Mouse (Mus musculus) limb, embryonic 14.5 days (tissue): ENCODE measurements around the gene Lta. TPM values are rescaled to one million over a fixed set of nuclear protein-coding genes. Genes with fewer than 3 reads are reported as not detected.

Source experiments
- ATAC-seq: fragments of 200-750 bp; cut with Nextera tagmentation; 2 replicates; pipeline ENCODE4 v1.8.0; 2017; ENCODE audit warnings: low read depth, moderate number of reproducible peaks, moderate TSS enrichment; ENCODE audit not compliant: low FRiP score
- DNase-seq: peaks from one replicate; pipeline ENCODE4 v3.0.0-alpha.2; 2015; ENCODE audit warnings: low spot score
- H3K27ac ChIP-seq: fragments of 300-500 bp; sonication (generic); replicated peaks from 2 replicates; pipeline ENCODE4 v1.5.1; 2014; ENCODE audit warnings: low read depth, mild to moderate bottlenecking, low read length, moderate library complexity, mixed read lengths
- H3K27me3 ChIP-seq: fragments of 300-500 bp; sonication (generic); 2 replicates; pipeline ENCODE4 v1.6.1; 2014; ENCODE audit warnings: low read length, mixed read lengths; ENCODE audit not compliant: control insufficient read depth, insufficient read depth
- H3K36me3 ChIP-seq: fragments of 300-500 bp; sonication (generic); 2 replicates; pipeline ENCODE4 v1.6.1; 2014; ENCODE audit warnings: mild to moderate bottlenecking, low read length, moderate library complexity, mixed read lengths; ENCODE audit not compliant: control insufficient read depth, insufficient read depth
- H3K4me1 ChIP-seq: fragments of 300-500 bp; sonication (generic); 2 replicates; pipeline ENCODE4 v1.6.1; 2014; ENCODE audit warnings: antibody characterized with exemption, low read length, mixed read lengths; ENCODE audit not compliant: control insufficient read depth, insufficient read depth
- H3K4me2 ChIP-seq: fragments of 300-500 bp; sonication (generic); replicated peaks from 2 replicates; pipeline ENCODE4 v1.6.1; 2014; ENCODE audit warnings: low read depth, mild to moderate bottlenecking, low read length, moderate library complexity; ENCODE audit not compliant: severe bottlenecking
- H3K4me3 ChIP-seq: fragments of 300-500 bp; sonication (generic); replicated peaks from 2 replicates; pipeline ENCODE4 v1.5.1; 2014; ENCODE audit warnings: low read length
- H3K9ac ChIP-seq: fragments of 300-500 bp; sonication (generic); 2 replicates; pipeline ENCODE4 v1.6.1; 2014; ENCODE audit warnings: mild to moderate bottlenecking, low read depth, low read length, moderate library complexity; ENCODE audit not compliant: severe bottlenecking
- H3K9me3 ChIP-seq: fragments of 300-500 bp; sonication (generic); 2 replicates; pipeline ENCODE4 v1.6.1; 2016; ENCODE audit warnings: low read length; ENCODE audit not compliant: control insufficient read depth
- POLR2A ChIP-seq: fragments of 200-500 bp; IDR thresholded peaks from 2 replicates; pipeline ENCODE4 v1.8.0; 2012; ENCODE audit warnings: inconsistent platforms, mild to moderate bottlenecking, moderate library complexity, borderline replicate concordance; ENCODE audit not compliant: insufficient read depth, insufficient read length; ENCODE audit errors: extremely low read depth
- WGBS: fragments of 180-500 bp; shearing (Covaris S2); extraction: QIAGEN DNeasy Blood & Tissue Kit; methylation state at CpG from one replicate; pipeline ENCODE4 v1.1.7; 2014; 5-methylcytosine and 5-hydroxymethylcytosine counted together
- polyA plus RNA-seq, 2 experiments: library from polyadenylated mRNA; depleted of rRNA in 1 of 2; stranded (reverse) in 1 of 2; unstranded in 1 of 2; fragments of >200 nt; fragmentation: Nextera tagmentation in 1 of 2; extraction: Ambion mirVana in 1 of 2; gene quantifications; 2 replicates each; pipeline versions ENCODE4 v1.2.1 to v1.2.3; 2012 to 2014

Lta gene
- polyA plus RNA-seq, 2 experiments, result 0.39 TPM; not detected in 1

DNA sequence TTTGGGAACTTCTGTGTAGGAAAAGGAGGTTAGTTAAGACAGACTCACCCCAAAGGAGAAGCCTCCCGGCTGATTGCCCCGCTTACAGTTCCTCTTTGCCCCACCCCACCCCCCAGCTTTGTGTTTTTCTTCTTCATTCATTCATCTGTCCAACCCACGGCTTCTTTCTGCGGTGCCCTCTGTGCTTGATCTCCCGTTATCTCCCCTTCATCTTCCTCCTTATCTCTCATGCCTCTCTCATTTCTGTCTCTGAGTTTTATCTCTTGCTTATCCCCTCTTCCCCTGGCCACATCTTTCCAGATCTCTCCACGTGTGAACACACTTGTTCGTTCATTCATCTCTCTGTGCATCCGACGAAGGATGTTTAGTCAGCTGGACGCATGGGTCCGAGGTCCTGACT lies 4.0 kb downstream of the Lta start:
- TF ChIP-seq POLR2A, result no peak
- H3K27ac ChIP-seq, result no peak overlapping the region
- peaks cover 6% of the 10 kb centered on the region for H3K27me3 ChIP-seq
- no peak overlapping the region for H3K4me2 ChIP-seq
- ATAC-seq (no peak), DNase-seq (no peak)
- H3K4me3 ChIP-seq, result no peak overlapping the region
- no peaks in the 10 kb centered on the region for H3K36me3 ChIP-seq
- H3K9me3 ChIP-seq, result no peaks in the 10 kb centered on the region
- H3K4me1 ChIP-seq, result no peaks in the 10 kb centered on the region
- 74% methylated on average over 11 of the region's 11 CpGs for WGBS
- no peak overlapping the region for H3K9ac ChIP-seq

DNA sequence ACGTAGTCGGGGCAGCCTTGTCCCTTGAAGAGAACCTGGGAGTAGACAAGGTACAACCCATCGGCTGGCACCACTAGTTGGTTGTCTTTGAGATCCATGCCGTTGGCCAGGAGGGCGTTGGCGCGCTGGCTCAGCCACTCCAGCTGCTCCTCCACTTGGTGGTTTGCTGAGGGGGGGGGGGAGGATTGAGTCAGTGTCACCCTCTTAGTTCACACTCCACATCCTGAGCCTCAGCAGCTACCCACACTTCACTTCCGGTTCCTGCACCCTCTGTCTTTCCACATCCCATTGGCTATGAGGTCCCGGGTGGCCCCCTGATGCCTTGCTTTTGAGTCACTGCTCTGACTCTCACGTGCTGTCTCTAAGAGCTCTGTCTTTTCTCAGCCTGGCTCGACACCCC lies 4.8 kb downstream of the Lta start:
- Histone ChIP-seq H3K4me2 (no peak overlapping the region), H3K27ac (no peak overlapping the region), H3K36me3 (no peaks in the 10 kb centered on the region), H3K9me3 (no peaks in the 10 kb centered on the region), H3K4me3 (no peak overlapping the region), H3K27me3 (peaks cover 13% of the 10 kb centered on the region), H3K9ac (no peak overlapping the region), H3K4me1 (peaks cover 2% of the 10 kb centered on the region; the same call in 1 of the 2 replicates)
- ATAC-seq (no peak), DNase-seq (no peak)
- TF ChIP-seq POLR2A, result no peak
- 79% methylated on average over 11 of the region's 11 CpGs for WGBS

DNA sequence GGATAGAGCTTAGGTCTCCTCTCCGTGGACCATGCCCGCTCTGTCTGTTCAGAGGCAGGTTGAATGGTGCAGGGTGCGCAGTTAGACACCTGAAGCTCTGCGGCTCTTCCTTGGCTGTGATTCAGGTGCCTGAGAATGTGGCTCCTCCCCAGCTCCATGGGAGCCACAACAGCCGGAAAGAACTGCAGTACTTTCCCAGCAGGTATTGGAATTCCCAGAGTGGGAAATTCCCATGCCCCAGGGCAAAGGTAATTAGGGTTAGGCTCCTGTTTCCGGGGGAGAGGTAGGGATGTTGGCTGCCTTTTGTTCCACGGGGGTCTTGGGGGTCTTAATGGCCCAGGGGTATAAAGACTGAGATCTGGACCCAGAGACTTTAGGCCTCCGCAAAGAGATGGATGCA lies 6.2 kb downstream of the Lta start:
- Histone ChIP-seq H3K9ac (no peak overlapping the region), H3K9me3 (no peaks in the 10 kb centered on the region), H3K4me2 (no peak overlapping the region), H3K27me3 (peaks cover 21% of the 10 kb centered on the region), H3K27ac (no peak overlapping the region), H3K36me3 (no peaks in the 10 kb centered on the region), H3K4me1 (peaks cover 4% of the 10 kb centered on the region; the same call in 1 of the 2 replicates), H3K4me3 (no peak overlapping the region)
- WGBS, result 22% methylated on average over 8 of the region's 8 CpGs
- TF ChIP-seq POLR2A, result no peak
- DNase-seq, result no peak
- ATAC-seq, result no peak

DNA sequence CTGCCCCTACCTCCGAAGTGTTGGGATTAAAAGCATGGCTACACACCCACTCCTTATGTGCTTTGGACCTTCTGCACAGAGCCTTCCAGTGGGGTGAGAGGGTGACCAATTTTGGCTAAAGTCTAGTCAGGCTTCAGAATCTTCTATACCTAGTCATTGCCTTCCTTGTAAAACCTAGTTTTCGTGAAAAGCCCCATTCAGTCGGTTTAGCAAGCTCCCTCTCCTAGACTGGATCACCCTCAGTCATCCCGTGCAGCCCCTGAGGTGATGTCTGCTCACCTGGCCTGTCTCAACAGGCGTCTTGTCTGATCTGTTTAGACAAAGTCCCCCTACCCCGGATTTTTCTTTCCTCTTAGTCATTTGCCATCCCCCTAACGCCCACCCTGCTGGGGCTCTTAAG lies 7.1 kb downstream of the Lta start:
- no peak for TF ChIP-seq POLR2A
- no peak for ATAC-seq
- H3K27me3 ChIP-seq, result peaks cover 21% of the 10 kb centered on the region

DNA sequence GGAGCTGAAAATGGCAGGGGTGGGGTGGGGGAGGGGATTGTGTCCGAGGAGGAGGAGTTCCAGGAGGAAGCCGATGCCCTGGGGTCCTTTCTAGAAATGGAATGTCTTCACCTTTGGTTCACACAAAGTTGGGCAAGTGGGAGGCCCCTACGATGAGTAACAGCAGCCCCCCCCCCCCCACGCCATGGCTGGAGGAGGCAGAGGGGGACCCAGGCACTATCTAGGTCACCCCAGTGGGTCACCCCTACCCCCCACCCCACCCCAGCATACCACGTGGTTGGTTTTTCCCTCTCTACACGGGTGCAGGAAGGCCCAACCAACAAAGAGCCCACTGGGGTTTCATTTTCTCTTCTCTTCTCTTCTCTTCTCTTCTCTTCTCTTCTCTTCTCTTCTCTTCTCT lies 8.0 kb downstream of the Lta start:
- Histone ChIP-seq H3K4me3 (no peak overlapping the region), H3K9ac (no peak overlapping the region), H3K27me3 (peaks cover 21% of the 10 kb centered on the region), H3K36me3 (no peaks in the 10 kb centered on the region), H3K4me1 (peaks cover 4% of the 10 kb centered on the region; the same call in 1 of the 2 replicates), H3K27ac (no peak overlapping the region), H3K9me3 (no peaks in the 10 kb centered on the region), H3K4me2 (no peak overlapping the region)
- DNase-seq, result no peak
- ATAC-seq, result no peak
- WGBS, result 33% methylated on average over 4 of the region's 6 CpGs
- no peak for TF ChIP-seq POLR2A

More for the DNA sequence above, 7.1 kb downstream of the Lta start:
- H3K36me3 ChIP-seq, result no peaks in the 10 kb centered on the region
- no peaks in the 10 kb centered on the region for H3K9me3 ChIP-seq
- no peak overlapping the region for H3K9ac ChIP-seq
- peaks cover 4% of the 10 kb centered on the region; the same call in 1 of the 2 replicates for H3K4me1 ChIP-seq
- H3K27ac ChIP-seq, result no peak overlapping the region
- no peak for DNase-seq
- H3K4me3 ChIP-seq, result no peak overlapping the region
- no peak overlapping the region for H3K4me2 ChIP-seq
- WGBS, result 53% methylated on average over 7 of the region's 7 CpGs

DNA sequence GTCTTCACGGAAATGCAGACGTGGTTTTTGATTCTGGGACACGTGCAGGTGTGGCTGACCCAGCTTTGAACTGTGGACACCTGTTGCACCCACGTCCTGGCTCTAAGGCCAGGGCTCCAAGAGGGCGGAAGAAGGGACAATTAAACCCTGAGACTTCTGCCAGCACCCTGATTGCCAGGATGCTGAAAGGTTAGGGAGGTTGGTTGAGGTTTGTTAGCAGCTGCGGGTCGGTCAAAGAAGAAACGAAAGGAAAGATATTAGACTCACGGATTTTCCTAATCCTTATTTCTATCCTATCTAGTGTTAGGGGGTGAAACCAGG lies 8.9 kb downstream of the Lta start:
- TF ChIP-seq POLR2A, result no peak
- H3K36me3 ChIP-seq, result no peaks in the 10 kb centered on the region
- peak overlapping the region; percentile 62 for H3K4me2 ChIP-seq
- DNase-seq (no peak), ATAC-seq (no peak)
- H3K27me3 ChIP-seq, result peaks cover 21% of the 10 kb centered on the region
- 31% methylated on average over 9 of the region's 9 CpGs for WGBS
- H3K27ac ChIP-seq, result no peak overlapping the region
- peaks cover 4% of the 10 kb centered on the region; the same call in 1 of the 2 replicates for H3K4me1 ChIP-seq
- H3K4me3 ChIP-seq, result peak overlapping the region; percentile 40
- no peaks in the 10 kb centered on the region for H3K9me3 ChIP-seq
- H3K9ac ChIP-seq, result no peak overlapping the region
